Mouse (Mus musculus) limb, embryonic 10.5 days (tissue): Measurements from ENCODE around the gene Cd164. TPM values are rescaled to one million over a fixed set of nuclear protein-coding genes. Genes with fewer than 3 reads are reported as not detected.

Source experiments
- DNase-seq: peaks from one replicate; pipeline ENCODE4 v3.0.0-alpha.2; 2017; ENCODE audit warnings: low spot score
- H3K27ac ChIP-seq: fragments of 300-500 bp; sonication (generic); 2 replicates; pipeline ENCODE4 v1.5.1; 2016; ENCODE audit warnings: mild to moderate bottlenecking
- H3K27me3 ChIP-seq: fragments of 300-500 bp; sonication (generic); 2 replicates; pipeline ENCODE4 v1.6.1; 2016; ENCODE audit warnings: low read depth, mild to moderate bottlenecking; ENCODE audit not compliant: poor library complexity, severe bottlenecking
- H3K36me3 ChIP-seq: fragments of 300-500 bp; sonication (generic); 2 replicates; pipeline ENCODE4 v1.6.1; 2016; ENCODE audit warnings: mild to moderate bottlenecking, moderate library complexity
- H3K4me1 ChIP-seq: fragments of 300-500 bp; sonication (generic); 2 replicates; pipeline ENCODE4 v1.6.1; 2016
- H3K4me3 ChIP-seq: fragments of 300-500 bp; sonication (generic); 2 replicates; pipeline ENCODE4 v1.5.1; 2016; ENCODE audit warnings: mild to moderate bottlenecking, moderate library complexity
- H3K9me3 ChIP-seq: fragments of 300-500 bp; sonication (generic); replicated peaks from 2 replicates; pipeline ENCODE4 v1.6.1; 2016; ENCODE audit warnings: mild to moderate bottlenecking
- WGBS: fragments of 180-500 bp; shearing (Covaris S2); methylation state at CpG from one replicate; pipeline ENCODE4 v1.1.7; 2016; 5-methylcytosine and 5-hydroxymethylcytosine counted together
- polyA plus RNA-seq: library from polyadenylated mRNA; unstranded; fragments of >200 nt; fragmentation: Nextera tagmentation; extraction: Ambion mirVana; gene quantifications from 2 replicates; pipeline ENCODE4 v1.2.1, GENCODE M21; 2016

Gene Cd164
- polyA plus RNA-seq, 1 experiment from 2014 or later: 146 TPM

GRCm38 (mm10) chr10:41543439-41543838 is 24.2 kb downstream of the Cd164 start:
- H3K4me1 ChIP-seq: peaks cover 13% of the 10 kb centered on the region
- no peak overlapping the region for H3K4me3 ChIP-seq
- peaks cover 12% of the 10 kb centered on the region; the same call in 1 of the 2 replicates for H3K36me3 ChIP-seq
- 86% methylated on average over 4 of the region's 4 CpGs for WGBS
- H3K9me3 ChIP-seq: no peaks in the 10 kb centered on the region; the same call in 1 of the 2 replicates
- no peak overlapping the region for H3K27ac ChIP-seq
- no peaks in the 10 kb centered on the region for H3K27me3 ChIP-seq
- DNase-seq: no peak

GRCm38 (mm10) chr10:41543844-41544243 is 24.6 kb downstream of the Cd164 start:
- Histone ChIP-seq H3K27me3 (no peaks in the 10 kb centered on the region), H3K27ac (no peak overlapping the region), H3K4me1 (peaks cover 13% of the 10 kb centered on the region), H3K4me3 (no peak overlapping the region), H3K36me3 (peaks cover 10% of the 10 kb centered on the region; the same call in 1 of the 2 replicates), H3K9me3 (no peaks in the 10 kb centered on the region; the same call in 1 of the 2 replicates)
- DNase-seq: no peak
- 71% methylated on average over 2 of the region's 2 CpGs for WGBS

GRCm38 (mm10) chr10:41544481-41545190 is 25.4 kb downstream of the Cd164 start:
- H3K9me3 ChIP-seq: peaks cover 4% of the 10 kb centered on the region; the same call in 1 of the 2 replicates
- WGBS: 5% methylated on average over 7 of the region's 7 CpGs
- peaks cover 13% of the 10 kb centered on the region for H3K4me1 ChIP-seq
- H3K4me3 ChIP-seq: no peak overlapping the region
- no peak overlapping the region for H3K27ac ChIP-seq
- H3K27me3 ChIP-seq: no peaks in the 10 kb centered on the region
- peaks cover 6% of the 10 kb centered on the region; the same call in 1 of the 2 replicates for H3K36me3 ChIP-seq
- no peak for DNase-seq

- Histone ChIP-seq H3K36me3 (peaks cover 3% of the 10 kb centered on the region; the same call in 1 of the 2 replicates), H3K27ac (no peak overlapping the region), H3K4me3 (no peak overlapping the region), H3K9me3 (peaks cover 4% of the 10 kb centered on the region; the same call in 1 of the 2 replicates), H3K27me3 (no peaks in the 10 kb centered on the region), H3K4me1 (peaks cover 15% of the 10 kb centered on the region)
- no peak for DNase-seq
- 56% methylated on average over 7 of the region's 7 CpGs for WGBS
Measured at GRCm38 (mm10) chr10:41545224-41545755, 26.1 kb downstream of the Cd164 start.

GRCm38 (mm10) chr10:41546396-41547165 is 27.4 kb downstream of the Cd164 start:
- peaks cover 24% of the 10 kb centered on the region for H3K4me1 ChIP-seq
- no peaks in the 10 kb centered on the region for H3K27me3 ChIP-seq
- 60% methylated on average over 13 of the region's 13 CpGs for WGBS
- H3K4me3 ChIP-seq: no peak overlapping the region
- no peak overlapping the region for H3K27ac ChIP-seq
- peaks cover 3% of the 10 kb centered on the region; the same call in 1 of the 2 replicates for H3K36me3 ChIP-seq
- H3K9me3 ChIP-seq: peaks cover 4% of the 10 kb centered on the region; the same call in 1 of the 2 replicates
- no peak for DNase-seq

- Histone ChIP-seq H3K4me3 (no peak overlapping the region), H3K9me3 (peaks cover 4% of the 10 kb centered on the region; the same call in 1 of the 2 replicates), H3K4me1 (peaks cover 38% of the 10 kb centered on the region), H3K36me3 (peaks cover 3% of the 10 kb centered on the region; the same call in 1 of the 2 replicates), H3K27me3 (no peaks in the 10 kb centered on the region), H3K27ac (no peak overlapping the region)
- no peak for DNase-seq
- WGBS: 79% methylated on average over 7 of the region's 7 CpGs
Measured at GRCm38 (mm10) chr10:41550711-41551110, 31.5 kb downstream of the Cd164 start.

- peaks cover 38% of the 10 kb centered on the region for H3K4me1 ChIP-seq
- H3K27ac ChIP-seq: peak overlapping the region; percentile 61
- peaks cover 3% of the 10 kb centered on the region; the same call in 1 of the 2 replicates for H3K36me3 ChIP-seq
- WGBS: 32% methylated on average over 3 of the region's 3 CpGs
- peaks cover 4% of the 10 kb centered on the region; the same call in 1 of the 2 replicates for H3K9me3 ChIP-seq
- no peaks in the 10 kb centered on the region for H3K27me3 ChIP-seq
- DNase-seq: no peak
- no peak overlapping the region for H3K4me3 ChIP-seq
Measured at GRCm38 (mm10) chr10:41552319-41552718, 33.1 kb downstream of the Cd164 start.

GRCm38 (mm10) chr10:41552847-41553589 is 33.8 kb downstream of the Cd164 start:
- Histone ChIP-seq H3K27me3 (no peaks in the 10 kb centered on the region), H3K36me3 (peaks cover 3% of the 10 kb centered on the region; the same call in 1 of the 2 replicates), H3K27ac (peak overlapping the region; percentile 80), H3K9me3 (peaks cover 4% of the 10 kb centered on the region; the same call in 1 of the 2 replicates), H3K4me3 (0 out of 2 replicates have a peak overlapping the region, but pooled peaks have one; percentile 13), H3K4me1 (peaks cover 38% of the 10 kb centered on the region)
- 37% methylated on average over 14 of the region's 14 CpGs for WGBS
- DNase-seq: peak; percentile 78

GRCm38 (mm10) chr10:41553711-41554110 is 34.5 kb downstream of the Cd164 start:
- 77% methylated on average over 4 of the region's 4 CpGs for WGBS
- no peak for DNase-seq
- H3K4me1 ChIP-seq: peaks cover 38% of the 10 kb centered on the region
- H3K27ac ChIP-seq: peak overlapping the region; percentile 80; the same call in 1 of the 2 replicates
- H3K4me3 ChIP-seq: no peak overlapping the region
- peaks cover 3% of the 10 kb centered on the region; the same call in 1 of the 2 replicates for H3K36me3 ChIP-seq
- H3K9me3 ChIP-seq: 0 out of 2 replicates have a peak, but pooled peaks cover 4% of the 10 kb centered on the region
- no peaks in the 10 kb centered on the region for H3K27me3 ChIP-seq

GRCm38 (mm10) chr10:41555081-41555480 is 35.9 kb downstream of the Cd164 start:
- Histone ChIP-seq H3K36me3 (no peaks in the 10 kb centered on the region), H3K9me3 (no peaks in the 10 kb centered on the region), H3K27me3 (no peaks in the 10 kb centered on the region), H3K4me3 (no peak overlapping the region), H3K4me1 (peaks cover 38% of the 10 kb centered on the region), H3K27ac (no peak overlapping the region)
- 86% methylated on average over 3 of the region's 3 CpGs for WGBS
- no peak for DNase-seq

- Histone ChIP-seq H3K4me3 (no peak overlapping the region), H3K9me3 (no peaks in the 10 kb centered on the region), H3K36me3 (no peaks in the 10 kb centered on the region), H3K4me1 (peaks cover 8% of the 10 kb centered on the region), H3K27me3 (no peaks in the 10 kb centered on the region), H3K27ac (no peak overlapping the region)
- 92% methylated on average over 1 of the region's 1 CpGs for WGBS
- no peak for DNase-seq
Measured at GRCm38 (mm10) chr10:41558401-41558800, 39.2 kb downstream of the Cd164 start.
